Mouse (Mus musculus): ENCODE measurements around the gene Mon2.

DNA sequence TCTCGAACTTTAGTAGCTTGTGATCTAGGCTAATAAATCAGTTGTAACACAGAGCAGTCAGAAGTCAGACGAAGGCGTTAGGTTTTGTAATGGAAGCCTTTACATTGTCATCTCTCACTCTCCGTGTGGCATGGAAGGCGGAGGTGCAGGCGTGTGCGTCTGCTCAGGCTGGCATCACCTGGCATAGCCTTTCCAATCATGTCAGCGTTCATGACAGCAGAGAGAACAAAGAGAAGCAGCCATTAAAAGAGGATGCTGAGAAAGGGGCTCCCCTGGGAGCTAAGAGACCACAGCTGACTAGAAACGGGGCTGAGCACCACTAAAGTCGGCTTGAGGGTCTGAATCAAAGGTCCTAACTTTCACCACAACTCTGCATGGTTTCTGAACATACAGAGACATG lies 19.8 kb downstream of the Mon2 start:
- no peak for TF ChIP-seq POLR2A (IDR thresholded peaks at IDR 0.05; ENCODE audit: low read depth, low read length)
- no peak for TF ChIP-seq CTCF (IDR thresholded peaks at IDR 0.05; ENCODE audit: extremely low read depth, insufficient read length, insufficient replicate concordance, low read depth, low read length)

All from small intestine, adult 2 months (tissue).